ENCODE assay signal across 10 mouse cellular contexts in the genomic region with DNA sequence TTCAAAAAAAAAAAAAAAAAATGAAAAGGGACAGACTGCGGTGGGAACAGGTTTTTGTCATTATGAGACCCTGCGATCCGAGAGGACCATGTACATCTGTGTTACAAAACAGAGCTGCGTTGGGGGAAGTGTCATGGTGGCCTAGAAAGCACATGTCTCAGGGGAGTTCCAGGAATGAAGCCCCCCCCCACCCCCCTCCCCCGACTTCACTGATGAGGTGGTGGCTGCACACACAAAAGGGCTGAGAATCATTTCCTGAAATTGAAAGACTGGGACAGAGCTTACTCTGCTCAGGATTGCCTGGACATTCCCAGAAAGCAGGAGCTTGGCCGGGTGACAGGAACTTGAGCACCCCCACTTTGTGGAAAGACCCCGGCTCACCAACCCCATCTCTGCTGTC. TPM values are rescaled to one million over a fixed set of nuclear protein-coding genes. Genes with fewer than 3 reads are reported as not detected.
DNase-seq lines count a peak whose midpoint lies in the region; ATAC-seq and TF ChIP-seq lines count a peak whose summit lies in the region.
"Had no signal": no experiment of that assay in that cellular context is flagged by ENCODE, and none has a peak within 500 bp of the region (broad histone marks: within the 10 kb centered on the region; RNA-seq: fewer than 3 reads in every experiment).

No protein-coding gene starts in this region.

- H3K9me3 ChIP-seq in kidney, postnatal 0 days (replicated peaks; ENCODE audit: low read length): no peaks in the 10 kb centered on the region; the same call in 1 of the 2 replicates
- no peaks in the 10 kb centered on the region for H3K9me3 ChIP-seq in embryonic facial prominence, embryonic 13.5 days
- no peaks in the 10 kb centered on the region for H3K9me3 ChIP-seq in forebrain, embryonic 16.5 days (ENCODE audit: control insufficient read depth, low read length)
- H3K9me3 ChIP-seq in midbrain, embryonic 13.5 days: no peaks in the 10 kb centered on the region

- DNase-seq in kidney, postnatal 0 days (ENCODE audit: low spot score): peak; percentile 29
- no peak for DNase-seq in kidney, adult 8-10 months
- DNase-seq in ovary, adult 18-20 months (ENCODE audit: low spot score): no peak
- no peak for DNase-seq in testis, postnatal 14 days (ENCODE audit: low spot score)
- DNase-seq: thymus, postnatal 36 days had no signal

- no peak overlapping the region for H3K4me3 ChIP-seq in kidney, postnatal 0 days (replicated peaks; ENCODE audit: low read depth, low read length)
- H3K4me3 ChIP-seq in embryonic facial prominence, embryonic 13.5 days: no peak overlapping the region
- no peak overlapping the region for H3K4me3 ChIP-seq in forebrain, embryonic 16.5 days (replicated peaks; ENCODE audit: low read length)
- H3K4me3 ChIP-seq in midbrain, embryonic 13.5 days (replicated peaks): no peak overlapping the region
- H3K4me3 ChIP-seq: liver, embryonic 15.5 days had no signal

- no peaks in the 10 kb centered on the region for H3K36me3 ChIP-seq in kidney, postnatal 0 days (ENCODE audit: insufficient read depth, low read length)
- no peaks in the 10 kb centered on the region for H3K36me3 ChIP-seq in embryonic facial prominence, embryonic 13.5 days
- no peaks in the 10 kb centered on the region for H3K36me3 ChIP-seq in forebrain, embryonic 16.5 days (ENCODE audit: control insufficient read depth, insufficient read depth)
- H3K36me3 ChIP-seq in midbrain, embryonic 13.5 days: no peaks in the 10 kb centered on the region
- H3K36me3 ChIP-seq: liver, embryonic 15.5 days had no signal

- no peak overlapping the region for H3K4me2 ChIP-seq in kidney, postnatal 0 days (ENCODE audit: low read length)
- H3K4me2 ChIP-seq in embryonic facial prominence, embryonic 13.5 days: peak overlapping the region; percentile 9; the same call in 1 of the 2 replicates
- peak overlapping the region; percentile 45 for H3K4me2 ChIP-seq in forebrain, embryonic 16.5 days (ENCODE audit: low read length)
- peak overlapping the region; percentile 23; the same call in 1 of the 2 replicates for H3K4me2 ChIP-seq in midbrain, embryonic 13.5 days (replicated peaks)
- H3K4me2 ChIP-seq: liver, embryonic 15.5 days had no signal

- 69% methylated on average over 7 of the region's 7 CpGs for WGBS in kidney, postnatal 0 days
- WGBS in embryonic facial prominence, embryonic 13.5 days: 24% methylated on average over 7 of the region's 7 CpGs
- WGBS in forebrain, embryonic 16.5 days: 20% methylated on average over 7 of the region's 7 CpGs
- WGBS in midbrain, embryonic 13.5 days: 60% methylated on average over 7 of the region's 7 CpGs

- ATAC-seq in kidney, postnatal 0 days (replicated peaks; ENCODE audit: low FRiP score, low read depth): no peak
- peak; percentile 63; the same call in 1 of the 2 replicates for ATAC-seq in embryonic facial prominence, embryonic 13.5 days (ENCODE audit: insufficient number of reproducible peaks, insufficient read depth, low FRiP score, low TSS enrichment, low read depth)
- peak; percentile 36 for ATAC-seq in forebrain, embryonic 16.5 days
- ATAC-seq in midbrain, embryonic 13.5 days: peak; percentile 55
- ATAC-seq: activated CD4-positive, CD25-positive, alpha-beta regulatory T cell, adult 4 months had no signal

- H3K4me1 ChIP-seq in kidney, postnatal 0 days (replicated peaks; ENCODE audit: insufficient read depth, low read length): no peaks in the 10 kb centered on the region
- peaks cover 42% of the 10 kb centered on the region for H3K4me1 ChIP-seq in embryonic facial prominence, embryonic 13.5 days
- peaks cover 16% of the 10 kb centered on the region for H3K4me1 ChIP-seq in forebrain, embryonic 16.5 days (replicated peaks; ENCODE audit: control insufficient read depth, insufficient read depth, low read length)
- peaks cover 30% of the 10 kb centered on the region for H3K4me1 ChIP-seq in midbrain, embryonic 13.5 days (replicated peaks)
- H3K4me1 ChIP-seq: liver, embryonic 15.5 days had no signal

- TF ChIP-seq CTCF in kidney, postnatal 0 days (IDR thresholded peaks at IDR 0.05; ENCODE audit: low read depth): no peak

- no peaks in the 10 kb centered on the region for H3K27me3 ChIP-seq in kidney, postnatal 0 days (ENCODE audit: insufficient read depth, low read length)
- H3K27me3 ChIP-seq in embryonic facial prominence, embryonic 13.5 days: no peaks in the 10 kb centered on the region
- H3K27me3 ChIP-seq in forebrain, embryonic 16.5 days (replicated peaks; ENCODE audit: control insufficient read depth, insufficient read depth, low read length): no peaks in the 10 kb centered on the region
- H3K27me3 ChIP-seq in midbrain, embryonic 13.5 days: no peaks in the 10 kb centered on the region
- H3K27me3 ChIP-seq: liver, embryonic 15.5 days had no signal

- peak overlapping the region; percentile 13; the same call in 1 of the 2 replicates for H3K27ac ChIP-seq in kidney, postnatal 0 days
- peak overlapping the region; percentile 88 for H3K27ac ChIP-seq in embryonic facial prominence, embryonic 13.5 days
- H3K27ac ChIP-seq in forebrain, embryonic 16.5 days (ENCODE audit: low read length): no peak overlapping the region
- H3K27ac ChIP-seq in midbrain, embryonic 13.5 days: peak overlapping the region; percentile 62
- H3K27ac ChIP-seq: liver, embryonic 15.5 days had no signal

- H3K9ac ChIP-seq in kidney, postnatal 0 days (ENCODE audit: low read depth, low read length): no peak overlapping the region
- H3K9ac ChIP-seq in embryonic facial prominence, embryonic 13.5 days: no peak overlapping the region
- no peak overlapping the region for H3K9ac ChIP-seq in forebrain, embryonic 16.5 days (replicated peaks; ENCODE audit: low read depth, low read length)
- H3K9ac ChIP-seq in midbrain, embryonic 13.5 days (replicated peaks): 0 out of 2 replicates have a peak overlapping the region, but pooled peaks have one; percentile 14
- H3K9ac ChIP-seq: liver, embryonic 15.5 days had no signal

RNA-seq across cellular contexts. Expression of gene Habp2, which starts 54.7 kb away (rescaled TPM):
- 50.5 and 57.9 TPM in 2 replicates for polyA plus RNA-seq in kidney, postnatal 0 days (2015; fragmentation: Nextera tagmentation; extraction: Ambion mirVana)
- polyA plus RNA-seq in embryonic facial prominence, embryonic 13.5 days (2015; fragmentation: Nextera tagmentation; extraction: Ambion mirVana): 0.74 TPM in 1 of 2 replicates, not detected in the other
- 0.20 TPM in 1 of 2 replicates, not detected in the other for polyA plus RNA-seq in forebrain, embryonic 16.5 days (2015; fragmentation: Nextera tagmentation; extraction: Ambion mirVana)
- polyA plus RNA-seq in midbrain, embryonic 13.5 days (2015; fragmentation: Nextera tagmentation; extraction: Ambion mirVana): 0.09 and 0.19 TPM in 2 replicates
- polyA plus RNA-seq: activated CD4-positive, CD25-positive, alpha-beta regulatory T cell, adult 4 months had no signal

Comparison
In these comparisons a context has a peak if more than half of its experiments do, and no peak if none do; other contexts are left out.
1. RNA of gene Habp2, which starts 54.7 kb away (polyA plus RNA-seq): 50.5 to 57.9 TPM in kidney, postnatal 0 days; 0.20 TPM in forebrain, embryonic 16.5 days, 0.74 TPM in embryonic facial prominence, embryonic 13.5 days and 0.09 to 0.19 TPM in midbrain, embryonic 13.5 days; every median in the first group is over 10 times any median in the second.